Comparison of ENCODE assay signal across 9 mouse cellular contexts in genomic region chr11:82045471-82045870, GRCm38 (mm10). TPM values are rescaled to one million over a fixed set of nuclear protein-coding genes. Genes with fewer than 3 reads are reported as not detected.
A peak's percentile ranks its signal among the peaks of the same experiment; 100 is the strongest.
DNase-seq lines count a peak whose midpoint lies in the region; ATAC-seq and TF ChIP-seq lines count a peak whose summit lies in the region.
"Had no signal": no experiment of that assay in that cellular context is flagged by ENCODE, and none has a peak within 500 bp of the region (broad histone marks: within the 10 kb centered on the region; RNA-seq: fewer than 3 reads in every experiment).

Ccl7 (plus strand) TSS chr11:82045712.

- no peak within 1 kb of the TSS for H3ac ChIP-seq in C2C12 (ENCODE audit: control insufficient read depth, insufficient read length, low read depth)

- no peak for TF ChIP-seq POLR2A in brain, embryonic 14.5 days (IDR thresholded peaks at IDR 0.05; ENCODE audit: borderline replicate concordance, extremely low read depth, insufficient read depth, insufficient read length, poor library complexity, severe bottlenecking)

- no peak for TF ChIP-seq CTCF in C2C12 (IDR thresholded peaks at IDR 0.05; ENCODE audit: control insufficient read depth, insufficient read depth, insufficient read length)
- TF ChIP-seq CTCF in brain, embryonic 14.5 days (IDR thresholded peaks at IDR 0.05; ENCODE audit: borderline replicate concordance, extremely low read depth, insufficient read depth, insufficient read length) = no peak

- no peak for DNase-seq in frontal cortex, adult 2 months (ENCODE audit: extremely low spot score in 1 of 2, low spot score in 1 of 2)
- peak; percentile 51 for DNase-seq in brain, embryonic 14.5 days (ENCODE audit: low read depth)
- DNase-seq in heart, postnatal 25 days (ENCODE audit: low spot score) = peak; percentile 37
- DNase-seq in natural killer cell, adult 2 months (ENCODE audit: low spot score in 2 of 2) = no peak
- no peak for DNase-seq in yolk sac, embryonic 10.5 days (ENCODE audit: low spot score)
- DNase-seq in spleen, adult 18-20 months = no peak

- no peaks in the 10 kb centered on the region for H3K79me3 ChIP-seq in C2C12 (ENCODE audit: low read depth)

- no peaks in the 10 kb centered on the region for H3K27me3 ChIP-seq in C2C12 (ENCODE audit: control insufficient read depth, insufficient read depth, insufficient read length)

- intact Hi-C loops in heart, postnatal 25 days (cut with DNase I) = no loop called here

- H3K4me3 ChIP-seq in C2C12 (ENCODE audit: insufficient read depth, poor library complexity, severe bottlenecking) = no peak within 1 kb of the TSS

- peak; percentile 44 for ATAC-seq in frontal cortex, adult (ENCODE audit: low TSS enrichment)

- peaks cover 10% of the 10 kb centered on the region for H3K36me3 ChIP-seq in C2C12 (ENCODE audit: control insufficient read depth, insufficient read depth)
- H3K36me3 ChIP-seq: G1E had no signal

- H3K79me2 ChIP-seq in C2C12 (ENCODE audit: control insufficient read depth, insufficient read depth) = peaks cover 13% of the 10 kb centered on the region

TF ChIP-seq in C2C12, 6 proteins besides CTCF, POLR2A, EP300 and RAD21:
- TF ChIP-seq MAX (IDR thresholded peaks at IDR 0.05) = no peak
- TF ChIP-seq MYOG (IDR thresholded peaks at IDR 0.05; ENCODE audit: control insufficient read depth, extremely low read depth, insufficient read length) = no peak
- no peak for TF ChIP-seq USF1 (IDR thresholded peaks at IDR 0.05; ENCODE audit: low read depth)
- no peak for TF ChIP-seq FOSL1 (IDR thresholded peaks at IDR 0.05; ENCODE audit: insufficient read depth, low read length, poor library complexity, severe bottlenecking)
- no peak for TF ChIP-seq MYOD1 (IDR thresholded peaks at IDR 0.05; ENCODE audit: control insufficient read depth, insufficient read length, low read depth)
- TF ChIP-seq CEBPB (IDR thresholded peaks at IDR 0.05; ENCODE audit: low read depth) = no peak
TF ChIP-seq in C2C12: peak in this region for 0.

RNA-seq across cellular contexts. Expression of gene Ccl7, which starts in this region (rescaled TPM):
- polyA plus RNA-seq in frontal cortex, adult 2 months (2012; rRNA removed) = 0.19 and 0.44 TPM in 2 replicates
- polyA plus RNA-seq in C2C12 (2012; fragmentation: generic; extraction: Trizol) = 14.8 TPM
- polyA plus RNA-seq in brain, embryonic 14.5 days (2012; rRNA removed) = 0.18 and 0.40 TPM in 2 replicates
- under 1 TPM; 0.78 to 0.88 TPM for total RNA-seq in heart, postnatal 25 days (2021)
- total RNA-seq: G1E had no signal
- polyA plus RNA-seq: G1E had no signal

Comparison
In these comparisons a context has a peak if more than half of its experiments do, and no peak if none do; other contexts are left out.
1. RNA of gene Ccl7 (polyA plus RNA-seq): 14.8 TPM in C2C12 (single experiment); 0.19 to 0.44 TPM in frontal cortex, adult 2 months and 0.18 to 0.40 TPM in brain, embryonic 14.5 days; every median in the first group is over 10 times any median in the second.
2. Peak in DNase-seq in brain, embryonic 14.5 days; RNA of the gene not detected or under 1 TPM.
3. Peak in DNase-seq in heart, postnatal 25 days; RNA of the gene not detected or under 1 TPM.